Mouse (Mus musculus) small intestine, adult 2 months (tissue): Measurements from ENCODE around the gene Gm21454. TPM values are rescaled to one million over a fixed set of nuclear protein-coding genes. Genes with fewer than 3 reads are reported as not detected.
"Not testable (repeated sequence)": the region's sequence is repeated elsewhere in the genome, so short reads cannot be mapped to it uniquely, and the experiment has no call there.

Source experiments
- H3K27ac ChIP-seq: fragments of 200-500 bp; 2 replicates; pipeline ENCODE4 v1.5.1; 2012; ENCODE audit warnings: low read depth, low read length, control low read depth, inconsistent platforms; ENCODE audit not compliant: insufficient read depth
- H3K27me3 ChIP-seq: fragments of 200-500 bp; 2 replicates; pipeline ENCODE4 v1.6.1; 2012; ENCODE audit warnings: mild to moderate bottlenecking, moderate library complexity, low read length, inconsistent platforms; ENCODE audit not compliant: control insufficient read depth, insufficient read depth
- H3K36me3 ChIP-seq: fragments of 200-500 bp; 2 replicates; pipeline ENCODE4 v1.6.1; 2012; ENCODE audit warnings: mild to moderate bottlenecking, low read length, control low read depth, inconsistent platforms; ENCODE audit not compliant: control insufficient read depth, insufficient read depth
- H3K4me1 ChIP-seq: fragments of 200-500 bp; 2 replicates; pipeline ENCODE4 v1.6.1; 2012; ENCODE audit warnings: low read length, inconsistent platforms, mixed read lengths; ENCODE audit not compliant: control insufficient read depth, insufficient read depth, insufficient read length
- H3K4me3 ChIP-seq: fragments of 200-500 bp; 2 replicates; pipeline ENCODE4 v1.5.1; 2012; ENCODE audit warnings: low read depth, mild to moderate bottlenecking, control low read depth, inconsistent platforms, low read length, moderate library complexity
- WGBS: fragments of 180-500 bp; shearing (Covaris S2); methylation state at CpG from one replicate; pipeline ENCODE4 v1.1.7; 2018; 5-methylcytosine and 5-hydroxymethylcytosine counted together
- polyA plus RNA-seq: library from polyadenylated mRNA; depleted of rRNA; stranded (reverse); fragments of >200 nt; gene quantifications from 2 replicates; pipeline ENCODE4 v1.2.3, GENCODE M21; 2012; rRNA removed

The Gm21454 gene
- not detected in 2 replicates for polyA plus RNA-seq

- not testable (repeated sequence) for H3K27ac ChIP-seq, H3K36me3 ChIP-seq, H3K27me3 ChIP-seq, H3K4me1 ChIP-seq, H3K4me3 ChIP-seq
Observed at GRCm38 (mm10) chrY:13252091-13252490, at the start of gene Gm21454, which contains the start of gene Gm21440. Gm21454 (plus strand) TSS chrY:13252442. Gm21440 (plus strand) TSS chrY:13252391.

- not testable (repeated sequence) for H3K27ac ChIP-seq, H3K36me3 ChIP-seq, H3K4me1 ChIP-seq, H3K27me3 ChIP-seq, H3K4me3 ChIP-seq
- no CpG with 5 or more reads among the region's 3 CpGs for WGBS
Observed at GRCm38 (mm10) chrY:13223828-13224227, 28.4 kb upstream of the Gm21454 start, which contains the start of gene Gm21828. Gm21828 (minus strand) TSS chrY:13223928.

- not testable (repeated sequence) for H3K4me1 ChIP-seq, H3K27me3 ChIP-seq, H3K4me3 ChIP-seq, H3K36me3 ChIP-seq, H3K27ac ChIP-seq
- WGBS: no CpG with 5 or more reads among the region's 3 CpGs
Observed at GRCm38 (mm10) chrY:13348963-13349362, 96.7 kb downstream of the Gm21454 start, which contains the start of gene Gm21725. Gm21725 (minus strand) TSS chrY:13349063.

Other genes with a start within 250 kb of the Gm21454 start
- gene Gm20807, start 209.6 kb upstream of the Gm21454 start, polyA plus RNA-seq: not detected in 2 replicates
- gene Gm21891, start 119.0 kb upstream of the Gm21454 start, polyA plus RNA-seq: not detected in 2 replicates
- gene Gm21425, start 90.5 kb upstream of the Gm21454 start, polyA plus RNA-seq: not detected in 2 replicates
- not detected in 2 replicates for gene Gm21828, start 28.5 kb upstream of the Gm21454 start, polyA plus RNA-seq
- gene Gm21440, start 51 bp upstream of the Gm21454 start, polyA plus RNA-seq: not detected in 2 replicates
- not detected in 2 replicates for gene Gm21725, start 96.6 kb downstream of the Gm21454 start, polyA plus RNA-seq
- not detected in 2 replicates for gene Gm21866, start 213.1 kb downstream of the Gm21454 start, polyA plus RNA-seq
- not detected in 2 replicates for gene Gm20773, start 241.6 kb downstream of the Gm21454 start, polyA plus RNA-seq